Mouse (Mus musculus): ENCODE results near the gene Ddias. TPM values are rescaled to one million over a fixed set of nuclear protein-coding genes. Genes with fewer than 3 reads are reported as not detected.

The Ddias gene
- 2.0 to 4.9 TPM (median 4.3 TPM) in 4 replicates for total RNA-seq (2023)

GRCm38 (mm10) chr7:92874116-92874675 is at the start of gene Ddias, which contains the start of gene Prcp:
Gene Ddias, minus strand, starts transcription at chr7:92874247.
Gene Prcp, plus strand, starts transcription at chr7:92874470.

Other genes starting within 250 kb of the Ddias start
- gene Ankrd42, start 237.1 kb downstream of the Ddias start, total RNA-seq (2023), result 0.35 to 0.55 TPM (median 0.43 TPM) in 4 replicates
- 328 to 355 TPM (median 339 TPM) in 4 replicates for gene Pcf11, start 204.3 kb downstream of the Ddias start, total RNA-seq (2023)
- gene Rab30, start 132.6 kb downstream of the Ddias start, total RNA-seq (2023), result 95.7 to 109 TPM (median 103 TPM) in 4 replicates
- 43.7 to 48.5 TPM (median 46.7 TPM) in 4 replicates for gene Prcp, start 223 bp upstream of the Ddias start, total RNA-seq (2023)
- gene Fam181b, start 205.6 kb upstream of the Ddias start, total RNA-seq (2023), result not detected in 4 replicates

Data from B cell, adult 62 days (primary cell).